Mouse (Mus musculus): ENCODE measurements around the gene Mark2.

GRCm38 (mm10) chr19:7316822-7317221 lies 24.8 kb downstream of the Mark2 start:
- TF ChIP-seq CTCF (conservative IDR thresholded peaks at IDR 0.05; ENCODE audit: low read length): no peak
- TF ChIP-seq POU5F1 (IDR thresholded peaks at IDR 0.05; ENCODE audit: borderline replicate concordance, low read length): no peak

Data from E14TG2a.4 (cell line).